Mouse (Mus musculus) spleen, embryonic (tissue): ENCODE data around the gene Smim5.

Experiments used
- CTCF ChIA-PET: fragments of 350-600 bp; sonication (Branson Sonifier 250); formaldehyde crosslinking; loops from one replicate; lab custom pipeline; 2022; lab: Charles Lee

The Smim5 gene

GRCm38 (mm10) chr11:115920110-115920818 lies 20.5 kb downstream of the Smim5 start:
- CTCF ChIA-PET: no interaction called here

- CTCF ChIA-PET: no interaction called here
Observed at GRCm38 (mm10) chr11:115921986-115922385, 22.2 kb downstream of the Smim5 start.

- CTCF ChIA-PET: interaction anchor here (0.6 kb wide), 1 partner anchor 72 kb away, joined by 4 read pairs; no protein-coding TSS in a partner anchor
Observed at GRCm38 (mm10) chr11:115929031-115929430, 29.3 kb downstream of the Smim5 start.

DNA sequence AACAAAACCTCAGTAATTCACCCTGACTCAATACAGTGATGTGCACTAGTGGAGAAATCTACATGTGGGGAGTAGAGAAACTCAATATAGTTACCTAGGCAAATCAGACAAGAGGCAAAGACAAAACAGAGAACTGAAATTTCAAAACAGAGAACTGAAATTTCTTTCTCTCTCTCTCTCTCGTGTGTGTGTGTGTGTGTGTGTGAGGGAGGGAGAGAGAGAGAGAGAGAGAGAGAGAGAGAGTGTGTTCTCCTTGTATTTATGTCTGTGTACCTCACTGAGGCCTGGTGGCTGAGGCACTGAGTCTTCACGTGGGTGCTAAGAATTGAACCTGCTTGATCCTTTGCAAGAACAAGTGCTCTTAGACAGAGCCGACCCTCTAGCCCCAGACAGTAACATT lies 30.1 kb downstream of the Smim5 start:
- CTCF ChIA-PET: interaction anchor here (0.6 to 0.8 kb wide), 2 partner anchors 80 to 1193 kb away, joined by 4 to 8 read pairs; no protein-coding TSS in a partner anchor

DNA sequence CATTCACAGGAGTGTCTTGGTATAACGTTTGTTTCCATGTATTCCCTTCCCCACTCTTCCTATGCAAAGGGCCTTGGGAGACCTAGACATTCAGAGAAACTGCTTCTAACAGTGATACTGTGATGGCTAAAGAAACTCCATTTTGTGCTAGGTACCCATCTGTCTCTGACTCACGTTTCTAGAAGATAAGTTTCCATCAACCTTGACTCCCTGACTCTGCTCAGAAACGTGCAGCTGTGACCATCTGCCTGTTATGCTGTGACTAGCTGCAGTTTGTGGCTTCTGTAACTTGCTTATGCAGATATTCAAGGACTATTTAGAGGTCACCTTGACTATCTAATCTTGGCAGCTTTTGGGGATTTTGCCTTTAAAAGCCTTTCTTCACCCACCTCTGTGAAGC lies 31.5 kb downstream of the Smim5 start:
- CTCF ChIA-PET: no interaction called here

GRCm38 (mm10) chr11:115933108-115933746 lies 33.5 kb downstream of the Smim5 start, which contains the start of the genes Sap30bp and Recql5:
TSS of gene Sap30bp (plus strand) at chr11:115933282.
TSS of gene Recql5 (minus strand) at chr11:115933477.
- CTCF ChIA-PET: interaction anchor here (0.6 to 1.1 kb wide), 2 partner anchors 10 to 1062 kb away, joined by 3 read pairs; no protein-coding TSS in a partner anchor

- CTCF ChIA-PET: no interaction called here
Observed at GRCm38 (mm10) chr11:115933747-115934110, 34.0 kb downstream of the Smim5 start.

GRCm38 (mm10) chr11:115939690-115940329 lies 40.0 kb downstream of the Smim5 start:
- CTCF ChIA-PET: interaction anchor here (0.6 to 1.0 kb wide), 5 partner anchors 60 to 1687 kb away, joined by 3 to 8 read pairs (median 3); no protein-coding TSS in a partner anchor

DNA sequence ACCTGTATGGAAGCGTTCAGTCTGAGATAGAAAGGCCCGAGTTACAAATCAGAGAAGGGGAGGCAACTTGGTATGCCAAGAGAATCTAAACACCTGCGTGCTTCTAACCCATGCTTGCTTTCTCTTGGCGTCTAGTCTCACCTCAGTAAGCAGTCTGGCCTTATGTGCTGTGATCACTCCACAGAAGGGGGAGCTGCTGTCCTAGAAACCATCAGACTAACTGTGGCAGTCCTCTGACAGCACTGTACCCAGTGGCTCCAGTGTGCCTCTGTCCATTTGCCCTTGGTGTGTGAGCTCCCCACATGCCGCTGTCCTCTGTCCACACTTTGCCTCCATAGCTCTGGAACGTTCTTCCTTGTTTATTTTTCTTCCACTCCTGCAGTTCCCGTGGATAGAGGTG lies 42.2 kb downstream of the Smim5 start:
- CTCF ChIA-PET: no interaction called here

- CTCF ChIA-PET: interaction anchor here (1.3 kb wide), 1 partner anchor 10 kb away, joined by 4 read pairs; no protein-coding TSS in a partner anchor
Observed at GRCm38 (mm10) chr11:115945247-115945646, 45.5 kb downstream of the Smim5 start.

GRCm38 (mm10) chr11:115946221-115946828 lies 46.6 kb downstream of the Smim5 start:
- CTCF ChIA-PET: no interaction called here

- CTCF ChIA-PET: no interaction called here
Observed at GRCm38 (mm10) chr11:115948316-115948715, 48.5 kb downstream of the Smim5 start.

DNA sequence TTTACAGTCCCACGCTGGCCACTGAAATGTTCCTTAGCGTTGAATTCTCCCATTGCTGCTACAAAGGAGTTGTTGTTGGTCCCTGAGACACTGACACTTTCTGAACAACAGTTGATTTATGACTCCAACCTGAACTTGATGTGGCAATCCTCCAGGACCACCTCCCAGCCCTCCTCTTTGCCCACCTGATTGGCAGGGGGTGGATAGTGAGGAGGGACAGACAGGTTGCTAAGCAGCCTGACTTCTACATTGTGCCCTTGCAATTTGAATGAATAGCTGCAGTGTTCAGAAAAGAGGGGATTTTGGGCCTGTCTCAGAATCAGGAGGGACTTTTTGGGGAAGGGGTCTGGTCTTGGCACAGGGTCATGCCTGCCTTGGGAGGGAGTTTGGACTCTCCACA lies 51.0 kb downstream of the Smim5 start:
- CTCF ChIA-PET: no interaction called here

DNA sequence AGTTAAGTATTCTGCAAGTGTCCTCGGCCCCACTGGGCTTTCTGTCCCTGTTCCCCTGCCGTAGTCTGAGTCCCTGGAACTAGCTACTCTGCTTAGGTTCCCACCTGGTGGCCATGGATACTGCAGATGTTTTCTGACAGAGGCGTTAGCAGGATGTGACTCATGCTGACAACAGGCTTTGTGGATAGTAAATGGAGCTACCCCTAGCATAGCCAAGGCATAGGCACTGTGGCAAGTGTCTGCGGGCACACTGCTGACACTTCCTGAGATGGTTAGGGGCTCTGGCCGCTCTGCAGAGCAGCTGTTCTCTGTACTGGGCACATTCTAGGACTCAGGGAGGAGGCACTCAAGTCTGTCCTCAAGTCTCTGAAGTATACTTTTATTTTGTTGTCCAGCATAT lies 54.9 kb downstream of the Smim5 start:
- CTCF ChIA-PET: interaction anchor here (1.0 kb wide), 1 partner anchor 10 kb away, joined by 4 read pairs; no protein-coding TSS in a partner anchor

DNA sequence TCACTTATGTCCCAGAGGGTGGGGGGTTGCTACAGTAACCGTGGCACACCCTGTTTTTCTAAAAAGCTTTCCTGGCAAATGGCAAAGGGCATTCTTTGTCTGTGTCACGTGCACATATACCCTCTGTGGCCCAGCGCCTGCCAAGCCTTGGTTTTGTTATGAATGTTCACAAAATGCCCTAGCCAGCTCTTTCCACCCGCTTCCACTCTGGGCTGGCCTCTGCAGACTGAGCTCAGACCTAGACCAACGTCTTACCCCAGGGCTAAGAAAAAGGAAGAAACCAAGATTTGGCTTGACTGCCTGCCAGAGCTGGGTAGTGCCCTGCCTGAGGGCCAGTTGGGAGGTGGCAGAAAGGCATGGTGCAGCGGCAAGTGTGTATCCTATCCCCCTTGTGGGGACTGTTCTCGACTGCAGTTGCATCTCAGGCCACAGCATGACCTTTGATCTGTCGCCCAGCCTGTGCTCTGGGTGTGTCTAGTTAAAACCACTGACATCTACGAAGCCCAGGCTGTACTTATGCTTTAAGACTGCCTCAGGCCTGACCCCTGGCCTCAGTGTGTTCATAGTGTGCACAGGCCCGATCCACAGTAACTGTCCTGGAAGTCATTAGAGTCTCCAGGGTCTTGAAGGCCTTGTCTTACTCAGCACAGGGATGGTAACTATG lies 55.6 kb downstream of the Smim5 start:
- CTCF ChIA-PET: interaction anchor here (1.0 kb wide), 1 partner anchor 11 kb away, joined by 4 read pairs; no protein-coding TSS in a partner anchor
